Mouse (Mus musculus) olfactory bulb, adult 2 months (tissue): ENCODE results near the gene Tef. TPM values are rescaled to one million over a fixed set of nuclear protein-coding genes. Genes with fewer than 3 reads are reported as not detected.

Experiments
- H3K27ac ChIP-seq: fragments of 200-500 bp; 2 replicates; pipeline ENCODE4 v1.5.1; 2012; ENCODE audit warnings: low read depth, low read length; ENCODE audit not compliant: insufficient read depth
- H3K4me1 ChIP-seq: fragments of 200-500 bp; 2 replicates; pipeline ENCODE4 v1.6.1; 2012; ENCODE audit warnings: low read length; ENCODE audit not compliant: control insufficient read depth, insufficient read depth
- H3K4me3 ChIP-seq: fragments of 200-500 bp; 2 replicates; pipeline ENCODE4 v1.5.1; 2012; ENCODE audit warnings: mild to moderate bottlenecking, low read depth, low read length, moderate library complexity; ENCODE audit not compliant: insufficient read depth
- CTCF ChIP-seq: fragments of 200-500 bp; IDR thresholded peaks from 2 replicates; pipeline ENCODE4 v1.5.1; 2012; ENCODE audit warnings: low read depth, mild to moderate bottlenecking, low read length, moderate library complexity; ENCODE audit not compliant: insufficient read depth
- POLR2A ChIP-seq: fragments of 200-500 bp; IDR thresholded peaks from 2 replicates; pipeline ENCODE4 v1.6.1; 2012; ENCODE audit warnings: mild to moderate bottlenecking, low read depth, low read length, moderate library complexity; ENCODE audit not compliant: insufficient read depth
- WGBS: fragments of 180-500 bp; shearing (Covaris S2); methylation state at CpG from one replicate; pipeline ENCODE4 v1.1.7; 2018; 5-methylcytosine and 5-hydroxymethylcytosine counted together
- polyA plus RNA-seq: library from polyadenylated mRNA; stranded (reverse); fragments of >200 nt; gene quantifications from 2 replicates; pipeline ENCODE4 v1.2.4, GENCODE M21; 2012; ENCODE audit warnings: low replicate concordance; ENCODE audit not compliant: missing spikeins, insufficient read depth, insufficient read length

Gene Tef
- polyA plus RNA-seq, 1 experiment: not detected

DNA sequence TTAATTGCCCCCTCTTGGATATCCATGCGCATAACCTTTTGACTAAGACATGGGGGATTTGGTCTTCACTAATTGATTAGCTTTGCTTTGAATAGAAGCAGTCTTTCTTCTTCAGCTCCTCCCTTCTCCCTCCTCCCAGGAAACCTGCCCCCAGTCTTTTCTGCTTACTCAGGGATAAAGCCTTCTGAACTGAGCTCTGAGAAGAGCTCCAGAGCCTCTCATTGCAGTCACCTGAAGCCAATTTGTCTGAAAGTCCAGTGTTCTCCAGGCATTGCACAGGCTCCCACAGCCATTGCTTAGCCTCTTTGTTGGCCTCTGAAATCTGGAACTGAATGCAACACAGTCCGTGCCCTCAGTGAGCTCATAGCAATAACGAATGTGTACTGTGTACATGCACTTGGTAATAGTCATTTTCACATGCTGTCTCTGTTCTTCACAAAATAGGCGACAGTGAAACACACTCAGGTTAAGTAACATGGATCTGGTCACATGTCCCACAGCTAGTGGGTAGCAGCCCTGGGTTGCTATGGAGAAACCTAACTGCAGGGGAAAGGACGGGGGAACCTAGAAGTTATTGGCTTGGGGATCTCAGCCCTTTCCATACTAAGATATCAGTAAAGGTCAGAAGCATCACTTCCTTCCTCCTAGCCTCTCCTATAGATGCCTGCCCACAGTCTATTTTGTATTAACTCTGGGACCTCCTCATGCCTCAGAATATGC is 11.9 kb downstream of the Tef start:
- TF ChIP-seq CTCF (no peak), POLR2A (no peak)
- Histone ChIP-seq H3K27ac (peak overlapping the region; percentile 14; the same call in 1 of the 2 replicates), H3K4me3 (no peak overlapping the region), H3K4me1 (peaks cover 13% of the 10 kb centered on the region)
- 18% methylated on average over 5 of the region's 5 CpGs for WGBS

- 63% methylated on average over 12 of the region's 12 CpGs for WGBS
- no peak overlapping the region for H3K4me3 ChIP-seq
- peaks cover 13% of the 10 kb centered on the region for H3K4me1 ChIP-seq
- no peak overlapping the region for H3K27ac ChIP-seq
- TF ChIP-seq POLR2A (no peak), CTCF (no peak)
Measured at GRCm38 (mm10) chr15:81814716-81815370, 12.6 kb downstream of the Tef start.

DNA sequence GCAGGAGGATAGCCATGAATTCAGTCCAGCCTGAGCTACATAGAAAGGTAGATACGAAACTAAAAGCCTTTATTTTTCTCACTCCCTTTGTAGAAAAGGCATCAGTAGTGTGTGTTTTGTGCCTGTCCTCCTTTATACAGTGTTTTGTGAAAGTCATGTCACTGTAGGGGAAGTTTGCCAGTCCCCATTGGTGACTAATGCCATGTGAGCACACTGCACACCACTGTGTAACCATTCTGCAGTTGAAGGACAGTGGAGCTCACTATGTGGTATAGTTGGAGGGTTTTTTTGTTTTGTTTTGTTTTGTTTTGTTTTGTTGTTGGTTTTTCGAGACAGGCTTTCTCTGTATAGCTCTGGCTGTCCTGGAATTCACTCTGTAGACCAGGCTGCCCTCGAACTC is 16.2 kb downstream of the Tef start:
- Histone ChIP-seq H3K4me3 (no peak overlapping the region), H3K27ac (no peak overlapping the region), H3K4me1 (peaks cover 9% of the 10 kb centered on the region)
- WGBS: 90% methylated on average over 3 of the region's 3 CpGs
- no peak for TF ChIP-seq POLR2A
- TF ChIP-seq CTCF: no peak

DNA sequence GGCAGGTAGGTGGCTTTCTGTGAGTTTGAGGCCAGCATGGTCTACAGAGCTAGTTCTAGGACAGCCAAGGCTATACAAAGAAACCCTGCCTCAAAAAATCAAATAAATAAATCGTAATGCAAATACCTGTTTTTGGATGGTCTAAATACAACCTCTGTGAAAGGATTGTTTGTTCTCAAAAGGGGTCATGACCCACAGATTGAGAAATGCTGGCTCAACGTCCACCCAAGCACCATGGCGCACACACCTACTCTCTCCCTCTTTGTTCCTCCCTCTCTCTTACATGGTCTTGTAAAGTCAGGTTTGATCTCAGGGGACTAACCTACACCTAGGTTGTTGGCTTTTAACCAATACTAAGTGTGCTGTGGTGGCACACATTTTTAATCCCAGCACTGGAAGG is 20.4 kb downstream of the Tef start:
- TF ChIP-seq POLR2A: no peak
- no peak for TF ChIP-seq CTCF
- H3K27ac ChIP-seq: no peak overlapping the region
- no peaks in the 10 kb centered on the region for H3K4me1 ChIP-seq
- WGBS: 85% methylated on average over 3 of the region's 3 CpGs
- no peak overlapping the region for H3K4me3 ChIP-seq

DNA sequence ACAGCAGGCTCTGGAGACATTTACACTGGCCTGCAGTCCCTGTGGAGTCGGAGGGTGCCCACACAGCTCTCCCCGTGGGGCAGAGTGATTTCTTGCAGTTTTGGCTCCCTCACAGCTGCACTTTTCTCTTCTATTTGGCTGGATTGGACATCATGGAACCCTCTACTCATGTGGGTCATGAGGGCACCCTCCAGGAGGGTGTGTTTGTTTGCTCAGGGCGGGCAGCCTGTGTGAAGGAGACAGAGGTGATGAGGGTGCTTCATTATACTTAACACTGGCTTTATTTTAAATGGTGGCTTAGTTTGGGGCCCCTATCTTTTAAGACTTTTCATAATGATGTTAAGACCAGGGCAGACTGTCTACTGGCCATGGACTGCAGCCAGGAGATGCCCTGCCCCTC is 22.6 kb downstream of the Tef start:
- Histone ChIP-seq H3K27ac (no peak overlapping the region), H3K4me3 (no peak overlapping the region), H3K4me1 (no peaks in the 10 kb centered on the region)
- TF ChIP-seq POLR2A (no peak), CTCF (no peak)
- 73% methylated on average over 3 of the region's 3 CpGs for WGBS

- TF ChIP-seq POLR2A: no peak
- WGBS: 82% methylated on average over 7 of the region's 7 CpGs
- Histone ChIP-seq H3K4me3 (no peak overlapping the region), H3K4me1 (peaks cover 7% of the 10 kb centered on the region), H3K27ac (no peak overlapping the region)
Measured at GRCm38 (mm10) chr15:81828426-81829207, 26.4 kb downstream of the Tef start.

- WGBS: 58% methylated on average over 2 of the region's 2 CpGs
- Histone ChIP-seq H3K4me1 (peaks cover 7% of the 10 kb centered on the region), H3K4me3 (no peak overlapping the region), H3K27ac (no peak overlapping the region)
- TF ChIP-seq CTCF: no peak
- TF ChIP-seq POLR2A: no peak
Measured at GRCm38 (mm10) chr15:81829208-81829580, 27.0 kb downstream of the Tef start.

DNA sequence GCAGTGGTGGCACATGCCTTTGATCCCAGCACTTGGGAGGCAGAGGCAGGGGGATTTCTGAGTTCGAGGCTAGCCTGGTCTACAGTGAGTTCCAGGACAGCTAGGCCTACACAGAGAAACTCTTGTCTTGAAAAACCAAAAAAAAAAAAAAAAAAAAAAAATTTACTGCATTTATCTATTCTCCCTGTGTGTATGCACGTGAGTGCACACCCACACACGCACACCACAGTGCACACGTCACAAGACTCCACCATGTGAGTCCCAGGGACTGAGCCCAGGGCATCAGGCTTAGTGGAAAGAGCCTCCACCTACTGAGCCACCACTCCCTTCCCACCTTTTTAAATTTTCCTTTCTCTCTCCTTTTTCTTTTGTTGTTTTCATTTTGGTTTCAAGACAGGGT is 28.3 kb downstream of the Tef start:
- Histone ChIP-seq H3K27ac (no peak overlapping the region), H3K4me3 (no peak overlapping the region), H3K4me1 (peaks cover 13% of the 10 kb centered on the region)
- no peak for TF ChIP-seq POLR2A
- no peak for TF ChIP-seq CTCF
- whole genome bisulfite sequencing: 62% methylated on average over 4 of the region's 4 CpGs
